ENCODE assay signal across 8 mouse cellular contexts in the genomic region with DNA sequence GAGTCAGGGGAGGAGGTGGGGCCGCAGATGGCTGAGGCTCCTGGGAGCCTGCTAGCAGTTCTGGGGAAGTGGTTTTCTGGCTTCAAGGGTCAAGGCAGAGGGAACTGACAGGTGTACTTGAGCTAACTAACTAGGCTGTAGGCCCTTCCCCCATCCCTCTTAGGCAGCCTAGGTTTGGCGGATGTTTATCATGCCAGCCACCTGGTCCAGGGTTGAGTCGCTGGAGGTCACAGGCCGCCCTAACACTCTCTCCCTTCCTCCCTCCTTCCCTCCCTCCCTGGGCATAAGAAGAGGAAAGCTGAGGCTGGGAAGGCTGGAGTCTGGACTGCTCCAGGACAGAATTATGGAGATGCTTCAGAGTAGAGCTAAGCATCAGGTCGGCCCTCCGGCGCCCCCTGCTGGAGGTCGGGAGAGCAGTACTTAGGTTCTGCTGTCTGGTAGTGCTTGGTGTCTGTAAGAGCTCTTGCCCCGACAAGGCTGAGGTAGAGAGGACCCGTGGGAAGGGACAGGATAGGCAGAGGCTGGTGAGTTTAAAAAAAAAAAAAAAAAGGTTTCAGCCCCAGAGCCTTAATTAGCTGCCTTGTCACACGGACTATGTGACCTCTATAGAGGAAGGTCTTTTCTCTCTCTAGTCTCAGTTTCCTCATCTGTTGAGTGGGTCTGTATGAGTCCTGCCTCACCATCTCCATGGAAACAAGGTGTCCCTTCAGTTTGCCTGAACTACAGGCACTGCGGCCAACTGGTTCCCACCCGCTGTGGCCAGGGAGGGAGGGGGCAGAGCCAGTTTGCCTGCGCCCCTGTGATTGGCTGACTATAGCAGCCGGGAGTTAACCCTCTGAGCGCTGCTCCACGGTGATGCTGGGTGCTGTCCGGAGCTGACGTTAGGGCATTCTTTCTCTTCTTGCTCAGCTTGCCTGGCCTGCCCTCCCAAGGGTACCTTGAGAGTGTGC. TPM values are rescaled to one million over a fixed set of nuclear protein-coding genes. Genes with fewer than 3 reads are reported as not detected.
DNase-seq lines count a peak whose midpoint lies in the region; ATAC-seq and TF ChIP-seq lines count a peak whose summit lies in the region.

No protein-coding gene starts in this region.

- no peaks in the 10 kb centered on the region for H3K9me3 ChIP-seq in erythroblast, embryonic 14.5 days (ENCODE audit: control insufficient read depth, low read length)
- no peaks in the 10 kb centered on the region for H3K9me3 ChIP-seq in heart, embryonic 13.5 days
- no peaks in the 10 kb centered on the region for H3K9me3 ChIP-seq in kidney, postnatal 0 days (replicated peaks; ENCODE audit: low read length)
- H3K9me3 ChIP-seq in liver, embryonic 11.5 days (ENCODE audit: control insufficient read depth, low read length), result no peaks in the 10 kb centered on the region

- peak; percentile 73 for ATAC-seq in heart, embryonic 13.5 days (ENCODE audit: extremely low read depth, insufficient number of reproducible peaks, low FRiP score, low TSS enrichment)
- ATAC-seq in kidney, postnatal 0 days (replicated peaks; ENCODE audit: low FRiP score, low read depth), result peak; percentile 78
- ATAC-seq in liver, embryonic 11.5 days (replicated peaks; ENCODE audit: low FRiP score), result peak; percentile 81
- peak; percentile 38 for ATAC-seq in monocyte, adult 5-6 weeks (replicated peaks; ENCODE audit: insufficient number of reproducible peaks, low FRiP score, low TSS enrichment, poor library complexity, severe bottlenecking)

- no peaks in the 10 kb centered on the region for H3K27me3 ChIP-seq in erythroblast, embryonic 14.5 days (ENCODE audit: control insufficient read depth)
- no peaks in the 10 kb centered on the region for H3K27me3 ChIP-seq in heart, embryonic 13.5 days (replicated peaks)
- H3K27me3 ChIP-seq in kidney, postnatal 0 days (ENCODE audit: insufficient read depth, low read length), result no peaks in the 10 kb centered on the region
- H3K27me3 ChIP-seq in liver, embryonic 11.5 days (replicated peaks; ENCODE audit: control insufficient read depth, insufficient read depth, low read length), result no peaks in the 10 kb centered on the region

- no peak overlapping the region for H3K27ac ChIP-seq in brown adipose tissue, adult 24 weeks (replicated peaks; ENCODE audit: low read depth, low read length)
- H3K27ac ChIP-seq in heart, embryonic 13.5 days (replicated peaks), result peak overlapping the region; percentile 38
- peak overlapping the region; percentile 50 for H3K27ac ChIP-seq in kidney, postnatal 0 days
- peak overlapping the region; percentile 56 for H3K27ac ChIP-seq in liver, embryonic 11.5 days (ENCODE audit: low read depth, low read length)

- peak overlapping the region; percentile 19; the same call in 1 of the 2 replicates for H3K4me3 ChIP-seq in brown adipose tissue, adult 24 weeks (ENCODE audit: insufficient read depth, low read depth, low read length)
- H3K4me3 ChIP-seq in erythroblast, embryonic 14.5 days (replicated peaks), result peak overlapping the region; percentile 68
- H3K4me3 ChIP-seq in heart, embryonic 13.5 days, result peak overlapping the region; percentile 39
- peak overlapping the region; percentile 21 for H3K4me3 ChIP-seq in kidney, postnatal 0 days (replicated peaks; ENCODE audit: low read depth, low read length)
- peak overlapping the region; percentile 37 for H3K4me3 ChIP-seq in liver, embryonic 11.5 days (ENCODE audit: low read depth, low read length)

- WGBS in heart, embryonic 13.5 days, result 9% methylated on average over 19 of the region's 19 CpGs
- 4% methylated on average over 19 of the region's 19 CpGs for WGBS in kidney, postnatal 0 days
- 6% methylated on average over 19 of the region's 19 CpGs for WGBS in liver, embryonic 11.5 days

- peak; percentile 94 for DNase-seq in CD4-positive, CD25-positive, alpha-beta regulatory T cell, adult 2 months (ENCODE audit: low read depth, low spot score)
- DNase-seq in kidney, postnatal 0 days (ENCODE audit: low spot score), result peak; percentile 95
- peak; percentile 92 for DNase-seq in liver, embryonic 11.5 days (ENCODE audit: low spot score)
- peak; percentile 92 to 98 for DNase-seq in spleen, postnatal 4 days (ENCODE audit: low spot score in 2 of 2)

- H3K4me2 ChIP-seq in heart, embryonic 13.5 days, result peak overlapping the region; percentile 66
- H3K4me2 ChIP-seq in kidney, postnatal 0 days (ENCODE audit: low read length), result peak overlapping the region; percentile 56
- peak overlapping the region; percentile 61 for H3K4me2 ChIP-seq in liver, embryonic 11.5 days

- H3K9ac ChIP-seq in heart, embryonic 13.5 days, result peak overlapping the region; percentile 69
- H3K9ac ChIP-seq in kidney, postnatal 0 days (ENCODE audit: low read depth, low read length), result peak overlapping the region; percentile 15; the same call in 1 of the 2 replicates
- H3K9ac ChIP-seq in liver, embryonic 11.5 days (ENCODE audit: low read depth, low read length), result peak overlapping the region; percentile 51; the same call in 1 of the 2 replicates

- H3K4me1 ChIP-seq in brown adipose tissue, adult 24 weeks (ENCODE audit: control insufficient read depth, insufficient read depth, insufficient read length, low read length), result peaks cover 7% of the 10 kb centered on the region; the same call in 1 of the 2 replicates
- H3K4me1 ChIP-seq in erythroblast, embryonic 14.5 days (ENCODE audit: control insufficient read depth), result peaks cover 79% of the 10 kb centered on the region
- H3K4me1 ChIP-seq in heart, embryonic 13.5 days, result peaks cover 56% of the 10 kb centered on the region
- peaks cover 35% of the 10 kb centered on the region for H3K4me1 ChIP-seq in kidney, postnatal 0 days (replicated peaks; ENCODE audit: insufficient read depth, low read length)
- H3K4me1 ChIP-seq in liver, embryonic 11.5 days (replicated peaks; ENCODE audit: control insufficient read depth, insufficient read depth, low read length), result peaks cover 50% of the 10 kb centered on the region

- peaks cover 98% of the 10 kb centered on the region for H3K36me3 ChIP-seq in erythroblast, embryonic 14.5 days (ENCODE audit: control insufficient read depth)
- peaks cover 95% of the 10 kb centered on the region for H3K36me3 ChIP-seq in heart, embryonic 13.5 days
- H3K36me3 ChIP-seq in kidney, postnatal 0 days (ENCODE audit: insufficient read depth, low read length), result peaks cover 63% of the 10 kb centered on the region
- H3K36me3 ChIP-seq in liver, embryonic 11.5 days (ENCODE audit: control insufficient read depth, insufficient read depth, low read length), result peaks cover 57% of the 10 kb centered on the region

- TF ChIP-seq CTCF in kidney, postnatal 0 days (IDR thresholded peaks at IDR 0.05; ENCODE audit: low read depth), result peak; percentile 93

RNA-seq across cellular contexts. Expression of gene Setd1b, which starts 7.7 kb away (rescaled TPM):
- polyA plus RNA-seq in brown adipose tissue, adult 24 weeks (2012; ENCODE audit: insufficient read depth, insufficient read length, missing spikeins), result 5.4 and 8.3 TPM in 2 replicates
- polyA plus RNA-seq in erythroblast, embryonic 14.5 days (2012), result 3.3 and 3.9 TPM in 2 replicates
- 6.1 and 6.2 TPM in 2 replicates for polyA plus RNA-seq in heart, embryonic 13.5 days (2015; fragmentation: Nextera tagmentation; extraction: Ambion mirVana)
- polyA plus RNA-seq in kidney, postnatal 0 days (2015; fragmentation: Nextera tagmentation; extraction: Ambion mirVana), result 7.0 and 7.1 TPM in 2 replicates
- polyA plus RNA-seq in liver, embryonic 11.5 days (2014; fragmentation: Nextera tagmentation; extraction: Ambion mirVana), result 7.9 and 9.6 TPM in 2 replicates
- 2.4 to 15.3 TPM (median 3.2 TPM) in 3 replicates for total RNA-seq in monocyte, adult 5-6 weeks (2017)

RNA-seq across cellular contexts. Expression of gene Rhof, which starts 17.2 kb away (rescaled TPM):
- 0.48 and 0.67 TPM in 2 replicates for polyA plus RNA-seq in brown adipose tissue, adult 24 weeks (2012; ENCODE audit: insufficient read depth, insufficient read length, missing spikeins)
- polyA plus RNA-seq in erythroblast, embryonic 14.5 days (2012), result 0.38 and 0.52 TPM in 2 replicates
- polyA plus RNA-seq in heart, embryonic 13.5 days (2015; fragmentation: Nextera tagmentation; extraction: Ambion mirVana), result 0.94 and 1.7 TPM in 2 replicates
- 3.2 and 3.3 TPM in 2 replicates for polyA plus RNA-seq in kidney, postnatal 0 days (2015; fragmentation: Nextera tagmentation; extraction: Ambion mirVana)
- 4.6 and 4.8 TPM in 2 replicates for polyA plus RNA-seq in liver, embryonic 11.5 days (2014; fragmentation: Nextera tagmentation; extraction: Ambion mirVana)
- total RNA-seq in monocyte, adult 5-6 weeks (2017), result 18.8 to 40.6 TPM (median 30.1 TPM) in 3 replicates

RNA-seq across cellular contexts. Expression of gene Psmd9, which starts 19.5 kb away (rescaled TPM):
- polyA plus RNA-seq in brown adipose tissue, adult 24 weeks (2012; ENCODE audit: insufficient read depth, insufficient read length, missing spikeins), result 18.4 and 19.5 TPM in 2 replicates
- 27.7 and 28.4 TPM in 2 replicates for polyA plus RNA-seq in erythroblast, embryonic 14.5 days (2012)
- polyA plus RNA-seq in heart, embryonic 13.5 days (2015; fragmentation: Nextera tagmentation; extraction: Ambion mirVana), result 57.2 and 62.8 TPM in 2 replicates
- 77.4 and 78.7 TPM in 2 replicates for polyA plus RNA-seq in kidney, postnatal 0 days (2015; fragmentation: Nextera tagmentation; extraction: Ambion mirVana)
- 103 TPM in 2 replicates for polyA plus RNA-seq in liver, embryonic 11.5 days (2014; fragmentation: Nextera tagmentation; extraction: Ambion mirVana)
- 16.7 to 38.7 TPM (median 18.9 TPM) in 3 replicates for total RNA-seq in monocyte, adult 5-6 weeks (2017)

RNA-seq across cellular contexts. Expression of gene Hpd, which starts 32.8 kb away (rescaled TPM):
- 1.7 TPM in 2 replicates for polyA plus RNA-seq in brown adipose tissue, adult 24 weeks (2012; ENCODE audit: insufficient read depth, insufficient read length, missing spikeins)
- not detected in 2 replicates for polyA plus RNA-seq in erythroblast, embryonic 14.5 days (2012)
- polyA plus RNA-seq in heart, embryonic 13.5 days (2015; fragmentation: Nextera tagmentation; extraction: Ambion mirVana), result 0.37 and 1.5 TPM in 2 replicates
- 0.32 and 0.45 TPM in 2 replicates for polyA plus RNA-seq in kidney, postnatal 0 days (2015; fragmentation: Nextera tagmentation; extraction: Ambion mirVana)
- polyA plus RNA-seq in liver, embryonic 11.5 days (2014; fragmentation: Nextera tagmentation; extraction: Ambion mirVana), result 2.5 and 3.5 TPM in 2 replicates
- total RNA-seq in monocyte, adult 5-6 weeks (2017), result not detected in 3 replicates

Comparison
In these comparisons a context has a peak if more than half of its experiments do, and no peak if none do; other contexts are left out.
1. H3K9ac ChIP-seq: peak in every context shown above with its lines; median percentile 69 in heart, embryonic 13.5 days; 51 in liver, embryonic 11.5 days; 15 in kidney, postnatal 0 days.